Mouse (Mus musculus) gastrocnemius, postnatal 14 days (tissue): ENCODE measurements around the gene Cox5b. TPM values are rescaled to one million over a fixed set of nuclear protein-coding genes. Genes with fewer than 3 reads are reported as not detected.

Experiments
- DNase-seq: peaks from one replicate; pipeline ENCODE4 v3.0.0; 2021; ENCODE audit warnings: mixed read lengths
- intact Hi-C: fragments of 180-260 bp; cut with DNase I; formaldehyde crosslinking; loops from one replicate; pipeline ENCODE4 v1.15.1; 2025; ENCODE audit warnings: low total_unique reads
- total RNA-seq, 2 experiments: library from RNA; stranded (reverse); gene quantifications; 2 replicates each; pipeline ENCODE4 v1.2.3; 2021

Gene Cox5b
- total RNA-seq, 2 experiments from 2014 or later: 1,379 to 1,478 TPM

- intact Hi-C loops: loop anchor here (5.0 kb wide), 2 partner anchors 40 to 135 kb away; partner anchors contain the start of gene Ankrd39
- DNase-seq: no peak
These were observed 8.5 kb upstream of the Cox5b start, which contains the start of gene Fam178b for GRCm38 (mm10) chr1:36682620-36683355. Gene Fam178b (minus strand): TSS chr1:36683183.

GRCm38 (mm10) chr1:36683810-36684467 lies 7.3 kb upstream of the Cox5b start:
- intact Hi-C loops: loop anchor here (5.0 kb wide), 2 partner anchors 42 to 137 kb away; partner anchors contain the start of gene Ankrd39
- peak; percentile 83 for DNase-seq

GRCm38 (mm10) chr1:36690671-36691235 lies 496 bp upstream of the Cox5b start:
- intact Hi-C loops: no loop called here

GRCm38 (mm10) chr1:36694871-36695270 lies 3.6 kb downstream of the Cox5b start:
- DNase-seq: no peak
- intact Hi-C loops: no loop called here

More at GRCm38 (mm10) chr1:36690671-36691235, 496 bp upstream of the Cox5b start:
- DNase-seq: no peak

- intact Hi-C loops: no loop called here
- DNase-seq: no peak
These were observed 5.2 kb downstream of the Cox5b start for GRCm38 (mm10) chr1:36696411-36696810.

GRCm38 (mm10) chr1:36697030-36697429 lies 5.8 kb downstream of the Cox5b start:
- DNase-seq: no peak
- intact Hi-C loops: no loop called here

GRCm38 (mm10) chr1:36707166-36707565 lies 15.9 kb downstream of the Cox5b start:
- no peak for DNase-seq
- intact Hi-C loops: no loop called here

GRCm38 (mm10) chr1:36707797-36708196 lies 16.5 kb downstream of the Cox5b start:
- DNase-seq: no peak
- intact Hi-C loops: no loop called here

- intact Hi-C loops: no loop called here
- DNase-seq: no peak
These were observed 17.4 kb downstream of the Cox5b start for GRCm38 (mm10) chr1:36708626-36709025.

GRCm38 (mm10) chr1:36709055-36709853 lies 18.0 kb downstream of the Cox5b start:
- intact Hi-C loops: no loop called here

GRCm38 (mm10) chr1:36709854-36710280 lies 18.6 kb downstream of the Cox5b start, which contains the start of gene 4933424G06Rik:
Gene 4933424G06Rik (plus strand): TSS chr1:36710149.
- intact Hi-C loops: no loop called here
- peak; percentile 99 for DNase-seq

More at GRCm38 (mm10) chr1:36709055-36709853, 18.0 kb downstream of the Cox5b start:
- peak; percentile 17 for DNase-seq

- no peak for DNase-seq
- intact Hi-C loops: no loop called here
These were observed 19.9 kb downstream of the Cox5b start for GRCm38 (mm10) chr1:36711104-36711503.

GRCm38 (mm10) chr1:36714311-36714710 lies 23.1 kb downstream of the Cox5b start, which contains the start of gene Actr1b:
Gene Actr1b (minus strand): TSS chr1:36714422.
- no peak for DNase-seq
- intact Hi-C loops: no loop called here

GRCm38 (mm10) chr1:36718786-36719185 lies 27.5 kb downstream of the Cox5b start:
- intact Hi-C loops: no loop called here
- DNase-seq: no peak

- intact Hi-C loops: no loop called here
- DNase-seq: no peak
These were observed 32.2 kb downstream of the Cox5b start for GRCm38 (mm10) chr1:36723146-36724056.

GRCm38 (mm10) chr1:36724057-36724431 lies 32.8 kb downstream of the Cox5b start:
- intact Hi-C loops: no loop called here
- DNase-seq: no peak

- intact Hi-C loops: no loop called here
- peak; percentile 81 for DNase-seq
These were observed 46.1 kb downstream of the Cox5b start for GRCm38 (mm10) chr1:36737300-36737699.

GRCm38 (mm10) chr1:36739231-36739630 lies 48.0 kb downstream of the Cox5b start:
- intact Hi-C loops: no loop called here
- no peak for DNase-seq
